Mouse (Mus musculus) B cell, adult 67 days (primary cell): ENCODE measurements around the gene Olfr656. TPM values are rescaled to one million over a fixed set of nuclear protein-coding genes. Genes with fewer than 3 reads are reported as not detected.

Source experiments
- total RNA-seq, 2 experiments: library from RNA; stranded (reverse); gene quantifications; 4 replicates each; pipeline ENCODE4 v1.2.4; 2023

Gene Olfr656
- under 1 TPM; 0.12 TPM for total RNA-seq

DNA sequence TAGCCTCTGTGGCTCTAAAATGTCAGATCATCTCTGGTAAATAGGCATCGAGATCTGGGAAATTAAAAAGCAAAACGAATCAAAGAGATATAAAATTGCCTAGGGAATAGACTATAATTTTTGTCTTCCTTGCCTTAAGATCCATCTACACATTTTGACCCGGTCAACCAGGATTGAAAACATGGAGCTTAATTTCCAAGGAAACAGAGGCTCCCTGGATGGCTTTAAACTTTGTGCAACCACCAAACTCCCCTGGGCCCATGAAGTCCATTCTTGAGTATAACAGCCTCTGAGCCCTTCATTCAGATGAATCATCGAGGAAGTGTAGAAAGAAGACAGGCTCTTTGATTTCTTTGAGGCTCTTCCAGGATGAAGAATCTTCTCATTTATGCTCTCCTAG, at the start of gene Olfr656:
Gene Olfr656 (plus strand): TSS at position 301 of the 400 bp plus-strand sequence.

GRCm38 (mm10) chr7:104577014-104577413, 36.7 kb upstream of the Olfr656 start, which contains the start of gene Olfr653:
Olfr653 (plus strand) TSS chr7:104577314.

DNA sequence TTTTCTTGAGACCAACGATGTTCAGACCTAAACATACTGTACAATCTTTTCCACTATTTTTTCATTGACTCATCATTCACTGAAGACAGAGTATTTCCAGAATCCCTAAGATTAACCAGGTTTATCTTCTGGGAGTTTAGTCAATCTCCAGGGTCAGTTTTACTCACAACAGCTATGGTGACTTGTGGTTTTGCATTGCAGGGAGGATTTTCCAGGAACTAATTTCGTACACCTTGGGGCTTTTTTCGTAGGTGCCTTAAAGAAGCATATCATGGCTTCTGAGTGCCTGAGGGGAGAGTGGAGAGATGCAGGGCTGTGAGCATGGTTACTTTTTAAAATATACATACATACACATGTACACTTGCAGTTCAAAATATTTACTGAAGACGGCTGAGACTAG, 27.0 kb upstream of the Olfr656 start, which contains the start of gene Olfr654:
Gene Olfr654 (plus strand): TSS at position 301 of the 400 bp plus-strand sequence.

GRCm38 (mm10) chr7:104601679-104602078, 12.1 kb upstream of the Olfr656 start, which contains the start of gene Olfr655:
Olfr655 (minus strand) TSS chr7:104601779.

GRCm38 (mm10) chr7:104624494-104624893, 10.7 kb downstream of the Olfr656 start, which contains the start of gene Olfr657:
Olfr657 (plus strand) TSS chr7:104624794.

DNA sequence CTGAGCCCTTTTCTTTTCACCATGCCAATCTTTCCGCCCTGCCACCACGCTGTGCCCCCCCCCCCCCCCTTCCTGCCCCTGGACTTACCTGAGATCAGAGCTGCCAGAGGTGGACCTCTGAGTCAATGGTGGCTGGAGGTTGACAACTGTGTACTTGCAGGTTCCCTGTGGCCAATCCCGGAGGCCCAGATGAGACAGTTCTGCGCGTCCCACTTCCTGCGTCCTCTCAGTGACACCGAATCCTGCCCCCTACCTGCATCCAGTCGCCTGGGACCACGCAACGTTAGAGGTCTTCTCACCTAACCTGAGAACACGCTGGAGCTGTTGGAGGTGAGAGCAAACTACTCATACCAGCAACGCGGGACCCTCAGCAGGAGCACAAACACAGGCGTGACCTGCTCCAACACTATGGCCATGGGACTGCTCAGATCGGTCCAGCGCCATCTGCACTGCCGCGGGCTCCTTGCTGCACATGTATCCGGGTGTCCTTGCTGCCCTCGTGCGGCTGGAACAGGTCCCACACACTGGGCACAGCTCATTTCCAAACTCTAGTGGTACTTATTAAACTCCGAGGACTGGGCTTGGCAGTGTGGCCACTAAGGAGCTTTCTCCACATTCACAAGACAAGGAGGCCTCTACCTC, 33.2 kb downstream of the Olfr656 start, which contains the start of gene Olfr658:
Gene Olfr658 (minus strand): TSS at position 465 of the 642 bp plus-strand sequence.

DNA sequence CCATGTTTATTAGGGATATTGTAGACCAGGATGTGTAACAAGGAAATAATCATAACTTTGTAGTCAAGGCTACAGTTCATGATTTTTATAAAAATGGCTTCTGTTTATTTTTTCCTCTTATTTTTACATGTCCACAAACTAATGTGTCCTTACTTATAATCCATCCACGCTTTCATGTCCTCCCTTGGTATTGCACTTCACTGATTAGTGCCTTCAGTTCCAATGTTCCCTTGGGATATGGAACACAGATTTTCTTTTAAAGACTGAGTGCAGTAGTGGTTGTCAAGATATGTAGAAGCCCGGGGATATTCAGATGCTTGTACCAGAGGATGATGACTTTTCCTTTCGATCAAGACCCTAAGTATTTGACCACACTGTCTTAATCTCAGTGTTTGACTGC, 52.7 kb downstream of the Olfr656 start, which contains the start of gene Olfr659:
Gene Olfr659 (plus strand): TSS at position 301 of the 400 bp plus-strand sequence.

Other genes starting within 250 kb of the Olfr656 start
- 10 to 100 TPM; 27.6 to 36.8 TPM for gene Trim30b, start 244.1 kb upstream of the Olfr656 start, total RNA-seq
- 1 to 10 TPM; 4.2 to 7.4 TPM for gene Trim30c, start 213.1 kb upstream of the Olfr656 start, total RNA-seq
- gene Trim30a, start 148.8 kb upstream of the Olfr656 start, total RNA-seq = 100 to 1,000 TPM in 1 of 2 experiments, 10 to 100 TPM in 1; 79.4 to 109 TPM
- 10 to 100 TPM; 16.1 to 30.2 TPM for gene Trim30d, start 106.1 kb upstream of the Olfr656 start, total RNA-seq
- gene Olfr651, start 63.8 kb upstream of the Olfr656 start, total RNA-seq = not detected
- not detected for gene Olfr652, start 53.1 kb upstream of the Olfr656 start, total RNA-seq
- not detected for gene Olfr653, start 36.6 kb upstream of the Olfr656 start, total RNA-seq
- not detected for gene Olfr654, start 26.9 kb upstream of the Olfr656 start, total RNA-seq
- gene Olfr655, start 12.2 kb upstream of the Olfr656 start, total RNA-seq = not detected
- not detected for gene Olfr657, start 10.8 kb downstream of the Olfr656 start, total RNA-seq
- not detected for gene Olfr658, start 33.4 kb downstream of the Olfr656 start, total RNA-seq
- not detected for gene Olfr659, start 52.8 kb downstream of the Olfr656 start, total RNA-seq
- not detected for gene Olfr661, start 72.5 kb downstream of the Olfr656 start, total RNA-seq
- not detected for gene Usp17le, start 163.5 kb downstream of the Olfr656 start, total RNA-seq
- gene Usp17lb, start 228.6 kb downstream of the Olfr656 start, total RNA-seq = not detected
- gene Usp17la, start 243.1 kb downstream of the Olfr656 start, total RNA-seq = not detected